Mouse (Mus musculus): ENCODE data around the gene Usp7. TPM values are rescaled to one million over a fixed set of nuclear protein-coding genes. Genes with fewer than 3 reads are reported as not detected.

Usp7 gene
- polyA plus RNA-seq, 1 experiment from 2014 or later, result 43.3 TPM

GRCm38 (mm10) chr16:8716300-8716699 is 75.8 kb downstream of the Usp7 start:
- peaks cover 13% of the 10 kb centered on the region for H3K4me1 ChIP-seq (replicated peaks; ENCODE audit: control insufficient read depth, insufficient read depth, low read length)
- no peaks in the 10 kb centered on the region for H3K27me3 ChIP-seq (replicated peaks; ENCODE audit: control insufficient read depth, insufficient read depth, low read length)
- H3K9ac ChIP-seq (ENCODE audit: low read depth, low read length), result no peak overlapping the region
- WGBS, result 69% methylated on average over 6 of the region's 6 CpGs
- peaks cover 35% of the 10 kb centered on the region for H3K36me3 ChIP-seq (ENCODE audit: control insufficient read depth, insufficient read depth, low read length)
- H3K4me2 ChIP-seq, result no peak overlapping the region
- no peak overlapping the region for H3K27ac ChIP-seq (ENCODE audit: low read depth, low read length)
- no peak overlapping the region for H3K4me3 ChIP-seq (ENCODE audit: low read depth, low read length)
- no peaks in the 10 kb centered on the region for H3K9me3 ChIP-seq (ENCODE audit: control insufficient read depth, low read length)
- ATAC-seq (replicated peaks; ENCODE audit: low FRiP score) (no peak), DNase-seq (ENCODE audit: low spot score) (no peak)

- Histone ChIP-seq H3K4me1 (replicated peaks; ENCODE audit: control insufficient read depth, insufficient read depth, low read length) (peaks cover 13% of the 10 kb centered on the region), H3K27me3 (replicated peaks; ENCODE audit: control insufficient read depth, insufficient read depth, low read length) (no peaks in the 10 kb centered on the region), H3K4me2 (no peak overlapping the region), H3K9ac (ENCODE audit: low read depth, low read length) (no peak overlapping the region), H3K36me3 (ENCODE audit: control insufficient read depth, insufficient read depth, low read length) (peaks cover 41% of the 10 kb centered on the region), H3K27ac (ENCODE audit: low read depth, low read length) (no peak overlapping the region), H3K9me3 (ENCODE audit: control insufficient read depth, low read length) (no peaks in the 10 kb centered on the region), H3K4me3 (ENCODE audit: low read depth, low read length) (no peak overlapping the region)
- ATAC-seq (replicated peaks; ENCODE audit: low FRiP score), result no peak
- DNase-seq (ENCODE audit: low spot score), result no peak
- WGBS, result 82% methylated on average over 10 of the region's 10 CpGs
Measured at GRCm38 (mm10) chr16:8715513-8716080, 76.5 kb downstream of the Usp7 start.

- 83% methylated on average over 5 of the region's 5 CpGs for WGBS
- no peak overlapping the region for H3K9ac ChIP-seq (ENCODE audit: low read depth, low read length)
- H3K27ac ChIP-seq (ENCODE audit: low read depth, low read length), result no peak overlapping the region
- DNase-seq (ENCODE audit: low spot score) (no peak), ATAC-seq (replicated peaks; ENCODE audit: low FRiP score) (no peak)
- H3K9me3 ChIP-seq (ENCODE audit: control insufficient read depth, low read length), result no peaks in the 10 kb centered on the region
- H3K36me3 ChIP-seq (ENCODE audit: control insufficient read depth, insufficient read depth, low read length), result peaks cover 48% of the 10 kb centered on the region
- no peak overlapping the region for H3K4me3 ChIP-seq (ENCODE audit: low read depth, low read length)
- no peak overlapping the region for H3K4me2 ChIP-seq
- peaks cover 13% of the 10 kb centered on the region for H3K4me1 ChIP-seq (replicated peaks; ENCODE audit: control insufficient read depth, insufficient read depth, low read length)
- no peaks in the 10 kb centered on the region for H3K27me3 ChIP-seq (replicated peaks; ENCODE audit: control insufficient read depth, insufficient read depth, low read length)
Measured at GRCm38 (mm10) chr16:8714851-8715250, 77.3 kb downstream of the Usp7 start.

GRCm38 (mm10) chr16:8711998-8712397 is 80.1 kb downstream of the Usp7 start:
- Histone ChIP-seq H3K27ac (ENCODE audit: low read depth, low read length) (no peak overlapping the region), H3K4me3 (ENCODE audit: low read depth, low read length) (no peak overlapping the region), H3K4me1 (replicated peaks; ENCODE audit: control insufficient read depth, insufficient read depth, low read length) (peaks cover 11% of the 10 kb centered on the region), H3K36me3 (ENCODE audit: control insufficient read depth, insufficient read depth, low read length) (peaks cover 73% of the 10 kb centered on the region), H3K27me3 (replicated peaks; ENCODE audit: control insufficient read depth, insufficient read depth, low read length) (no peaks in the 10 kb centered on the region), H3K9me3 (ENCODE audit: control insufficient read depth, low read length) (no peaks in the 10 kb centered on the region), H3K4me2 (no peak overlapping the region), H3K9ac (ENCODE audit: low read depth, low read length) (no peak overlapping the region)
- no peak for ATAC-seq (replicated peaks; ENCODE audit: low FRiP score)
- no peak for DNase-seq (ENCODE audit: low spot score)
- 82% methylated on average over 9 of the region's 9 CpGs for WGBS

GRCm38 (mm10) chr16:8700586-8700985 is 91.5 kb downstream of the Usp7 start:
- Histone ChIP-seq H3K4me3 (ENCODE audit: low read depth, low read length) (no peak overlapping the region), H3K27me3 (replicated peaks; ENCODE audit: control insufficient read depth, insufficient read depth, low read length) (no peaks in the 10 kb centered on the region), H3K9me3 (ENCODE audit: control insufficient read depth, low read length) (no peaks in the 10 kb centered on the region), H3K27ac (ENCODE audit: low read depth, low read length) (no peak overlapping the region), H3K36me3 (ENCODE audit: control insufficient read depth, insufficient read depth, low read length) (peaks cover 79% of the 10 kb centered on the region), H3K4me1 (replicated peaks; ENCODE audit: control insufficient read depth, insufficient read depth, low read length) (no peaks in the 10 kb centered on the region), H3K9ac (ENCODE audit: low read depth, low read length) (no peak overlapping the region), H3K4me2 (no peak overlapping the region)
- DNase-seq (ENCODE audit: low spot score) (no peak), ATAC-seq (replicated peaks; ENCODE audit: low FRiP score) (no peak)
- 93% methylated on average over 3 of the region's 3 CpGs for WGBS

- no peak for ATAC-seq (replicated peaks; ENCODE audit: low FRiP score)
- Histone ChIP-seq H3K27me3 (replicated peaks; ENCODE audit: control insufficient read depth, insufficient read depth, low read length) (no peaks in the 10 kb centered on the region), H3K4me3 (ENCODE audit: low read depth, low read length) (no peak overlapping the region), H3K36me3 (ENCODE audit: control insufficient read depth, insufficient read depth, low read length) (peaks cover 80% of the 10 kb centered on the region), H3K4me1 (replicated peaks; ENCODE audit: control insufficient read depth, insufficient read depth, low read length) (no peaks in the 10 kb centered on the region), H3K9ac (ENCODE audit: low read depth, low read length) (no peak overlapping the region), H3K9me3 (ENCODE audit: control insufficient read depth, low read length) (no peaks in the 10 kb centered on the region), H3K27ac (ENCODE audit: low read depth, low read length) (no peak overlapping the region), H3K4me2 (no peak overlapping the region)
- DNase-seq (ENCODE audit: low spot score), result no peak
- WGBS, result 91% methylated on average over 8 of the region's 8 CpGs
Measured at GRCm38 (mm10) chr16:8699556-8699955, 92.6 kb downstream of the Usp7 start.

- Histone ChIP-seq H3K4me1 (replicated peaks; ENCODE audit: control insufficient read depth, insufficient read depth, low read length) (peaks cover 19% of the 10 kb centered on the region), H3K27ac (ENCODE audit: low read depth, low read length) (no peak overlapping the region), H3K9me3 (ENCODE audit: control insufficient read depth, low read length) (no peaks in the 10 kb centered on the region), H3K27me3 (replicated peaks; ENCODE audit: control insufficient read depth, insufficient read depth, low read length) (no peaks in the 10 kb centered on the region), H3K4me2 (no peak overlapping the region), H3K4me3 (ENCODE audit: low read depth, low read length) (no peak overlapping the region), H3K36me3 (ENCODE audit: control insufficient read depth, insufficient read depth, low read length) (peaks cover 72% of the 10 kb centered on the region), H3K9ac (ENCODE audit: low read depth, low read length) (no peak overlapping the region)
- 89% methylated on average over 7 of the region's 7 CpGs for WGBS
- DNase-seq (ENCODE audit: low spot score), result no peak
- ATAC-seq (replicated peaks; ENCODE audit: low FRiP score), result no peak
Measured at GRCm38 (mm10) chr16:8691206-8691605, 100.9 kb downstream of the Usp7 start.

GRCm38 (mm10) chr16:8689979-8690656 is 102.0 kb downstream of the Usp7 start:
- peaks cover 26% of the 10 kb centered on the region for H3K4me1 ChIP-seq (replicated peaks; ENCODE audit: control insufficient read depth, insufficient read depth, low read length)
- H3K27ac ChIP-seq (ENCODE audit: low read depth, low read length), result no peak overlapping the region

GRCm38 (mm10) chr16:8687559-8688112 is 104.5 kb downstream of the Usp7 start:
- peaks cover 26% of the 10 kb centered on the region for H3K4me1 ChIP-seq (replicated peaks; ENCODE audit: control insufficient read depth, insufficient read depth, low read length)
- no peaks in the 10 kb centered on the region for H3K27me3 ChIP-seq (replicated peaks; ENCODE audit: control insufficient read depth, insufficient read depth, low read length)
- peaks cover 46% of the 10 kb centered on the region for H3K36me3 ChIP-seq (ENCODE audit: control insufficient read depth, insufficient read depth, low read length)
- peak overlapping the region; percentile 66 for H3K4me2 ChIP-seq
- DNase-seq (ENCODE audit: low spot score), result no peak
- peak overlapping the region; percentile 87 for H3K27ac ChIP-seq (ENCODE audit: low read depth, low read length)
- H3K4me3 ChIP-seq (ENCODE audit: low read depth, low read length), result no peak overlapping the region
- no peak for ATAC-seq (replicated peaks; ENCODE audit: low FRiP score)
- H3K9ac ChIP-seq (ENCODE audit: low read depth, low read length), result peak overlapping the region; percentile 50
- no peaks in the 10 kb centered on the region for H3K9me3 ChIP-seq (ENCODE audit: control insufficient read depth, low read length)

More at GRCm38 (mm10) chr16:8689979-8690656, 102.0 kb downstream of the Usp7 start:
- no peak for ATAC-seq (replicated peaks; ENCODE audit: low FRiP score)
- Histone ChIP-seq H3K9me3 (ENCODE audit: control insufficient read depth, low read length) (no peaks in the 10 kb centered on the region), H3K9ac (ENCODE audit: low read depth, low read length) (no peak overlapping the region), H3K4me3 (ENCODE audit: low read depth, low read length) (no peak overlapping the region), H3K27me3 (replicated peaks; ENCODE audit: control insufficient read depth, insufficient read depth, low read length) (no peaks in the 10 kb centered on the region), H3K4me2 (no peak overlapping the region), H3K36me3 (ENCODE audit: control insufficient read depth, insufficient read depth, low read length) (peaks cover 66% of the 10 kb centered on the region)
- DNase-seq (ENCODE audit: low spot score), result no peak
- WGBS, result 94% methylated on average over 11 of the region's 11 CpGs
